Mouse (Mus musculus) heart, embryonic 14.5 days (tissue): ENCODE results near the gene Nt5c. TPM values are rescaled to one million over a fixed set of nuclear protein-coding genes. Genes with fewer than 3 reads are reported as not detected.
A peak's percentile ranks its signal among the peaks of the same experiment; 100 is the strongest.

Experiments
- ATAC-seq: fragments of 200-750 bp; cut with Nextera tagmentation; 2 replicates; pipeline ENCODE4 v1.8.0; 2017; ENCODE audit warnings: low read depth, moderate TSS enrichment; ENCODE audit not compliant: insufficient number of reproducible peaks, insufficient read depth, low FRiP score
- H3K27ac ChIP-seq, 2 experiments: fragments of 200-500 bp in 1 of 2; fragments of 300-500 bp in 1 of 2; sonication (generic) in 1 of 2; replicated peaks in 1 of 2; 2 replicates each; pipeline ENCODE4 v1.5.1; 2012 to 2014; ENCODE audit warnings: low read depth in 2 of 2, low read length in 2 of 2, control low read depth in 1 of 2, mild to moderate bottlenecking in 1 of 2, mixed read lengths in 1 of 2; ENCODE audit not compliant: control insufficient read depth in 1 of 2, insufficient read depth in 1 of 2
- H3K27me3 ChIP-seq: fragments of 300-500 bp; sonication (generic); 2 replicates; pipeline ENCODE4 v1.6.1; 2014; ENCODE audit warnings: mild to moderate bottlenecking, low read length, control low read depth; ENCODE audit not compliant: control insufficient read depth, insufficient read depth
- H3K36me3 ChIP-seq: fragments of 300-500 bp; sonication (generic); 2 replicates; pipeline ENCODE4 v1.6.1; 2014; ENCODE audit warnings: mild to moderate bottlenecking, control low read depth, low read length, mixed read lengths; ENCODE audit not compliant: control insufficient read depth, insufficient read depth
- H3K4me1 ChIP-seq, 2 experiments: fragments of 200-500 bp in 1 of 2; fragments of 300-500 bp in 1 of 2; sonication (generic) in 1 of 2; 2 replicates each; pipeline ENCODE4 v1.6.1; 2012 to 2014; ENCODE audit warnings: low read length in 2 of 2, control low read depth in 1 of 2, mixed read lengths in 1 of 2; ENCODE audit not compliant: control insufficient read depth in 2 of 2, insufficient read depth in 2 of 2
- H3K4me2 ChIP-seq: fragments of 300-500 bp; sonication (generic); 2 replicates; pipeline ENCODE4 v1.6.1; 2014; ENCODE audit warnings: mild to moderate bottlenecking, low read length
- H3K4me3 ChIP-seq, 2 experiments: fragments of 200-500 bp in 1 of 2; fragments of 300-500 bp in 1 of 2; sonication (generic) in 1 of 2; 2 replicates each; pipeline ENCODE4 v1.5.1; 2012 to 2014; ENCODE audit warnings: low read length in 2 of 2, mild to moderate bottlenecking in 2 of 2, control low read depth in 1 of 2, low read depth in 1 of 2, moderate library complexity in 1 of 2; ENCODE audit not compliant: control insufficient read depth in 1 of 2, insufficient read depth in 1 of 2
- H3K9ac ChIP-seq: fragments of 300-500 bp; sonication (generic); 2 replicates; pipeline ENCODE4 v1.6.1; 2014; ENCODE audit warnings: mild to moderate bottlenecking, low read length
- H3K9me3 ChIP-seq: fragments of 300-500 bp; sonication (generic); 2 replicates; pipeline ENCODE4 v1.6.1; 2016; ENCODE audit warnings: low read length, control low read depth; ENCODE audit not compliant: control insufficient read depth
- WGBS: fragments of 180-500 bp; shearing (Covaris S2); extraction: QIAGEN DNeasy Blood & Tissue Kit; methylation state at CpG from one replicate; pipeline ENCODE4 v1.1.7; 2014; 5-methylcytosine and 5-hydroxymethylcytosine counted together
- microRNA-seq: library from miRNA; unstranded; fragments of <30 nt; microRNA quantifications from one replicate; pipeline ENCODE4, GENCODE M21; 2016
- polyA plus RNA-seq: library from polyadenylated mRNA; unstranded; fragments of >200 nt; fragmentation: Nextera tagmentation; extraction: Ambion mirVana; gene quantifications from 2 replicates; pipeline ENCODE4 v1.2.1, GENCODE M21; 2014

The Nt5c gene
- polyA plus RNA-seq, 1 experiment from 2014 or later: 54.5 TPM

DNA sequence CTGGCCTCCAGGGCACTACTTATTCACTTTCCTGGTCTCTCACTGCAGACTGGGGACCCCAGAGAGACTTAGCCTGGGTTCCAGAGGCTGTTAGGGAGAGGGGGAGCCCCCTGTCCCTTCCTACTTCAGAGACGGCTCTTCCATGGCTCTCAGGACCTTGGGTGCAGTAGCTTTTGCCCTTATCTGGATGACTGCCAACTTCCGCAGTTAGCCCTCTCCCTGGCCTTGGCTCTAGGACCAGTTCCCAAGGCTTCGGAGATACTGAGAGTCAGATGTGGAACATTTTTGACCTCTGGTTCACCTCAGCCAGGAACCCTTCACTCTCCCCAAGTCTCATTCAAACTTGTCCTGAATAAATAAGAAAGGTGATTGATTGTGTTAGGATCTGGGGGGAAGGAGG lies 44.8 kb downstream of the Nt5c start:
- Histone ChIP-seq H3K4me1 (peaks cover 19 to 28% of the 10 kb centered on the region in 2 experiments), H3K4me2 (peak overlapping the region; percentile 41), H3K4me3 (no peak overlapping the region), H3K9ac (no peak overlapping the region), H3K27me3 (no peaks in the 10 kb centered on the region), H3K27ac (peak overlapping the region; percentile 42 to 81), H3K36me3 (no peaks in the 10 kb centered on the region), H3K9me3 (no peaks in the 10 kb centered on the region)
- 5% methylated on average over 3 of the region's 3 CpGs for WGBS
- ATAC-seq: 0 out of 2 replicates have a peak, but pooled peaks have one; percentile 17

DNA sequence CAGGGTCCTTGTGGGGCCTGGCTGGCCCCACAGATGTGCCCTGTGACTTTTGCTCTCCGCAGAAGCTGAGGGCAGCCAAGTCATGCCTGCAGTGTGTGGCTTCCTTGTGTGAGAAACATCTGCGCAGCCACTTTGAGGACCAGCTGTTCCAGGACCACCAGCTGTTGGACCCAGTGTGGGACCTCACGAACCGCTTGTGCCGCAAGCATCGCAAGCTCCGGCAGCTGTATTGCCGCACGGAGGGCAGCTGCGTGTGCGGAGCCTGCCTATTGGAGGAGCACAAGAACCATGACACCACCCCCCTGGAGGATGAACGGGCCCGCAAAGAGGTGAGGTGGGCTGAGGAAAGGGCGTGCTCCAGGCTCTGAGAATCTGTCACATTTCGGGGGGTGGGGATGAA lies 50.2 kb downstream of the Nt5c start:
- WGBS: 42% methylated on average over 15 of the region's 15 CpGs
- peaks cover 7% of the 10 kb centered on the region for H3K9me3 ChIP-seq

More for the DNA sequence above, 50.2 kb downstream of the Nt5c start:
- Histone ChIP-seq H3K27ac (no peak overlapping the region), H3K4me3 (no peak overlapping the region), H3K4me1 (peaks cover 2 to 4% of the 10 kb centered on the region in 2 experiments), H3K27me3 (no peaks in the 10 kb centered on the region), H3K9ac (no peak overlapping the region), H3K36me3 (no peaks in the 10 kb centered on the region), H3K4me2 (no peak overlapping the region)
- no peak for ATAC-seq

Small RNA genes within 50 kb of the gene (microRNA-seq; reads per million reads assigned to microRNA genes)
- gene Mir3968: not detected

Other genes starting within 250 kb of the Nt5c start
- gene Grin2c, start 224.6 kb downstream of the Nt5c start, polyA plus RNA-seq: 0.15 TPM in 1 of 2 replicates, not detected in the other
- gene Fdxr, start 214.8 kb downstream of the Nt5c start, polyA plus RNA-seq: 9.3 and 9.4 TPM in 2 replicates
- gene Fads6, start 194.2 kb downstream of the Nt5c start, polyA plus RNA-seq: 0.94 and 1.2 TPM in 2 replicates
- gene Otop2, start 184.7 kb downstream of the Nt5c start, polyA plus RNA-seq: not detected in 2 replicates
- gene Ush1g, start 169.8 kb downstream of the Nt5c start, polyA plus RNA-seq: 0.05 TPM in 1 of 2 replicates, not detected in the other
- gene Otop3, start 157.1 kb downstream of the Nt5c start, polyA plus RNA-seq: not detected in 2 replicates
- 7.4 and 7.8 TPM in 2 replicates for gene Hid1, start 124.1 kb downstream of the Nt5c start, polyA plus RNA-seq
- 10.3 and 10.5 TPM in 2 replicates for gene Cdr2l, start 109.9 kb downstream of the Nt5c start, polyA plus RNA-seq
- gene Mrpl58, start 88.1 kb downstream of the Nt5c start, polyA plus RNA-seq: 191 and 195 TPM in 2 replicates
- 2,259 and 2,271 TPM in 2 replicates for gene Atp5h, start 71.9 kb downstream of the Nt5c start, polyA plus RNA-seq
- 19.3 and 23.5 TPM in 2 replicates for gene Kctd2, start 71.7 kb downstream of the Nt5c start, polyA plus RNA-seq
- gene Trim80, start 51.3 kb downstream of the Nt5c start, polyA plus RNA-seq: 0.14 TPM in 1 of 2 replicates, not detected in the other
- gene Slc16a5, start 29.4 kb downstream of the Nt5c start, polyA plus RNA-seq: 0.08 and 0.26 TPM in 2 replicates
- gene Armc7, start 16.2 kb downstream of the Nt5c start, polyA plus RNA-seq: 5.5 and 7.5 TPM in 2 replicates
- gene Jpt1, start 22.5 kb upstream of the Nt5c start, polyA plus RNA-seq: 511 and 538 TPM in 2 replicates
- gene Sumo2, start 44.4 kb upstream of the Nt5c start, polyA plus RNA-seq: 600 and 636 TPM in 2 replicates
- gene Nup85, start 72.6 kb upstream of the Nt5c start, polyA plus RNA-seq: 85.2 and 89.3 TPM in 2 replicates
- gene Mrps7, start 112.1 kb upstream of the Nt5c start, polyA plus RNA-seq: 79.9 and 87.4 TPM in 2 replicates
- 16.1 and 17.2 TPM in 2 replicates for gene Gga3, start 112.2 kb upstream of the Nt5c start, polyA plus RNA-seq
- gene Mif4gd, start 121.1 kb upstream of the Nt5c start, polyA plus RNA-seq: 31.7 and 32.3 TPM in 2 replicates
- 42.8 and 46.0 TPM in 2 replicates for gene Slc25a19, start 136.4 kb upstream of the Nt5c start, polyA plus RNA-seq
- gene Grb2, start 216.7 kb upstream of the Nt5c start, polyA plus RNA-seq: 59.4 and 63.9 TPM in 2 replicates